Mouse (Mus musculus): ENCODE results near the gene Epor. TPM values are rescaled to one million over a fixed set of nuclear protein-coding genes. Genes with fewer than 3 reads are reported as not detected.

Epor gene
- polyA plus RNA-seq, 1 experiment from 2014 or later, result 2.1 TPM

DNA sequence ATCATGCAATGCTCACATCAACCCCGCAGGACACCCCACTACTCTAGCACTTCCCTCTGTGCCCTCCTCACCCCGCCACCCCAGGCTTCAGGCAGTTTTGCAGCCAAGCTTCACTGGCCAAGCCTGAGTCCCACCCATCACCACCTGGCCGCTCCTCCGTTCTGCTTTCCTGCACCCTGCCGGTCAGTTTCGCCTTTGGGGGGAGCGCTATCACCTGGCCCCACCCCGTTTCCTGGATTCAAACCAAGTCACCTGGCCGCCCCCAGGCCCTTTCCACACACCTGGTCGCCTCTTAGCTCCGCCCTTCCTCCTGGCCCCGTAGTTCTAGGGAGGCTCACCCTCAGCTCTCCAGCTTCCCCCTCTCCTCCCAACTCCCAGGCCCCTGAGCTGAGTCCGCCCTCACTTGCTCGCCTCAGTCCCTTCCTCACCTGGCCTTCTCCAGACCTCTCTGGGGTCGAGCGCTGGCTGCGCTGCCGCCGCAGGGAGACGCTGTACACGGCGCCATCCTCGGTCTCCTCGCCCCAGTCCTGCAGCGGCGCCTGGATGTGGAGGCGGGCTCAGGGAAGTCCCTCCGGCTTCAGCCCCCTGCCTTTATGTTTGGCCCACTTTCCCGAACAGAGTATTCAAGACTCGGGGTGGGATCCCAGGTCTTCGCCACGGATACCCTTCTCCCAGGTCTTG, 25.3 kb upstream of the Epor start:
- ATAC-seq (ENCODE audit: low read depth), result 0 out of 2 replicates have a peak, but pooled peaks have one; percentile 20
- H3K9me3 ChIP-seq, result no peaks in the 10 kb centered on the region
- H3K4me2 ChIP-seq, result peak overlapping the region; percentile 64
- H3K27me3 ChIP-seq, result peaks cover 68% of the 10 kb centered on the region
- H3K4me3 ChIP-seq, result peak overlapping the region; percentile 32
- H3K9ac ChIP-seq, result peak overlapping the region; percentile 60
- H3K36me3 ChIP-seq, result no peaks in the 10 kb centered on the region
- H3K27ac ChIP-seq (replicated peaks), result no peak overlapping the region
- WGBS, result under 1% methylated on average over 32 of the region's 32 CpGs
- H3K4me1 ChIP-seq (replicated peaks), result peaks cover 28% of the 10 kb centered on the region

DNA sequence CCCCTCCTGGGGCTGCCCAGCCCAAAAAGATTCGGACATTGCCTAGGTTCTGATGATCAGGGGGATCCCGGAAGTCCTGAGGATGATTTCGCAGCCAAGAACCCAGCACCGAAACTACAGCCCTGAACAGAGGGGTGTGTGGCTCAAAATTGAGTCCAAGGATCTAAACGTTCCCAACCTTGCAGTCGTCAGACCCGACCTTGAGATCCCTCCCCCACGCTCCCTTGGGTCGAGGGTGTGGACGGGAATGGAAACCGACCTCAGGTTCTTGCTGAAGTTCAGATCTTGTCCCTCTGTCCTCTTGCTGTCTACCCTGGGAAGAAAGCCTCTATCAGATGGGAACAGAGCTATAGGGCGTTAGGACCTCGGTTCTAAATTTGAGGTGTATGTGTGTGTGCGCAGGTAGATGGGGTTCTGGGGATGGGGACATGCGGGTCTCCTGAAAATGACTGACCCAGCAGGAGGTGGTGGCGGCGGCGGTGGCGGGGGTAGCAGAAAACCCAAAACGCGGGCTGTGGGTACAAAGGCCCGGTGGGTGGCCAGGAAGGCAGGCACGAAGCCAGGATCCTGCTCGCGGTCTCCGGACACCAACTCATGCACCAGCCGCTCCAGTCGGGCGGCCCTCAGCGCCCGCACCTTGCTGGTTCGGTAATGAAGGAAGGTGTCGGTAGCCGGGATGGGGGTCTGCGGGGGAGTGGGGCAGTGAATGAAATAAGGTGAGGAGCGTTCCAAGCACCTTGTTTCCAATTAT, 24.5 kb upstream of the Epor start:
- no peak for ATAC-seq (ENCODE audit: low read depth)

DNA sequence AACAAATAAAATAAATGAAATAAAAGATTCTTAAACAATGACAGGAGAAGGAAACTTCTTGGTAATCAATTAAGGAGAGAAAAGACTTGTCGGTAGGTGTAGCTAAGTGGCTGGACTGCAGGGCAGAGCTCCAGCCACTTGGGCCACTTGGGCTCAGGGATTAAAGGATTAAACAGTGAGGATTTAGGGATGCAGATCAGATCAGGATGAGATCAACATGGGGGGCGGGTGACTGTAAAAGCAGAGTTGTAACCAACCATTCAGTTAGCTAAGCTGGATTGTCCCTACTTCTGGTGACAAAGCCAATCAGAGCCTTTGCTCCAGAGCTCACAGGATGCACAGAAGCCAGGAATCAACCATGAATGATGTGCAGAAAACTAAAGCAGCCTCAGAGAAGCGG, 20.6 kb upstream of the Epor start:
- Histone ChIP-seq H3K9me3 (no peaks in the 10 kb centered on the region), H3K27ac (replicated peaks) (no peak overlapping the region), H3K4me3 (no peak overlapping the region), H3K36me3 (no peaks in the 10 kb centered on the region), H3K4me1 (replicated peaks) (peaks cover 12% of the 10 kb centered on the region), H3K27me3 (peaks cover 29% of the 10 kb centered on the region), H3K4me2 (no peak overlapping the region), H3K9ac (no peak overlapping the region)
- no peak for ATAC-seq (ENCODE audit: low read depth)
- 22% methylated on average over 3 of the region's 3 CpGs for WGBS

More for the DNA sequence above, 24.5 kb upstream of the Epor start:
- H3K4me2 ChIP-seq, result peak overlapping the region; percentile 64
- peaks cover 28% of the 10 kb centered on the region for H3K4me1 ChIP-seq (replicated peaks)
- H3K27me3 ChIP-seq, result peaks cover 68% of the 10 kb centered on the region
- WGBS, result 9% methylated on average over 36 of the region's 36 CpGs
- H3K36me3 ChIP-seq, result no peaks in the 10 kb centered on the region
- no peaks in the 10 kb centered on the region for H3K9me3 ChIP-seq
- peak overlapping the region; percentile 60; the same call in 1 of the 2 replicates for H3K9ac ChIP-seq
- no peak overlapping the region for H3K27ac ChIP-seq (replicated peaks)
- H3K4me3 ChIP-seq, result peak overlapping the region; percentile 32

DNA sequence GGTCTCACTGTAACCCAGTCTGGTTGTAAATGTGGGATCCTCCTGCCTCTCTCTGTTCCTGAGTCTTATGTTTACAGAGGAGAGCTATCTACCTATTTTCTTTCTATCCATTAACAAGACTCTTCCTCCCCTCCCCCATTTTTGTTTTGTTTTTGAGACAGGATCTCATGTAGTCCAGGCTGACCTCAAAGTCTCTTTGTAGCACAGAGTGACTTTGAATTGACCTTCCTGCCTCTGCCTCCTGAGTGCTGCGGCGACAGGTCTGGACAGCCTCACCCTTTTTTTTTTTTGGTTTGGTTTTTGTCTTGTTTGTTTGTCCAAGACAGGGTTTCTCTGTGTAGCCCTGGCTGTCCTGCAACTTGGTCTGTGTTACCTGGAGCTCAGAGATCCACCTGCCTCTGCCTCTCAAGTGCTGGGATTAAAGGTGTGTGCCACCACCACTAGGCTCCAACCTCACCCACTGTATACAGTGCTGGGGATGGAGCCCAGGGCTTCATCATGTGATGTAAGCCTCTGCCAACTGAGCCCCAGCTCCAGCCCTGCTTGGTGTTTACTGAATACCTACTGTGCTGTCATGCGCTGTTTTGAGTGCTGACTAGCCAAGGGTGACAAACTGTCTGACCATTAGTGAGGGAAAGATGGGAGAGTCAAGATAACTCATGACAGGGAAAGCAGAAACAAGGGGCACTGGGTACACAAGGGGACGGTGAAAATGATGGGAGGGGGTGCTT, 15.3 kb upstream of the Epor start:
- Histone ChIP-seq H3K9me3 (no peaks in the 10 kb centered on the region), H3K27ac (replicated peaks) (no peak overlapping the region), H3K36me3 (no peaks in the 10 kb centered on the region), H3K9ac (no peak overlapping the region), H3K4me2 (no peak overlapping the region), H3K4me1 (replicated peaks) (no peaks in the 10 kb centered on the region), H3K27me3 (no peaks in the 10 kb centered on the region), H3K4me3 (no peak overlapping the region)
- ATAC-seq (ENCODE audit: low read depth), result no peak
- 88% methylated on average over 4 of the region's 4 CpGs for WGBS

DNA sequence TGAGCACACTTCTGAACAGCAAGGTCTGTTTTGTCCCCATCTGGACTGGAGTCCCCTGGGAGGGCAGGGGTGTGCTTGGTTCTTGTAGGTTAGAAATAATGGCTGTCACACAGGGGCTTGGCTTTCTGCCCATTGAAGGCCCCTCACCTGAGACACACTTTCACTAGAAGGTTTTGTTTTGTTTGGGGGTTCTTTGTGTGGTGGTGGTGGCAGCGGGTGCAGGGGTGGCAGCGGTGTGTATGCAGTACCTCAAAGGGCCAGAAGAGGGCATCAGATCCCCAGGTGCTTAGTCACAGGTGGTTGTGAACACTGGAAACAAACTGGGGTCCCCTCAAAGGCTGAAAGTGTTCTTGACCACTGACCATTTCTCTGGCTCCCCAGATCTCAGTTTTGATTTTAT, 14.7 kb upstream of the Epor start:
- Histone ChIP-seq H3K27me3 (no peaks in the 10 kb centered on the region), H3K4me1 (replicated peaks) (no peaks in the 10 kb centered on the region), H3K9ac (no peak overlapping the region), H3K36me3 (no peaks in the 10 kb centered on the region), H3K4me2 (no peak overlapping the region), H3K27ac (replicated peaks) (no peak overlapping the region), H3K9me3 (no peaks in the 10 kb centered on the region), H3K4me3 (no peak overlapping the region)
- 22% methylated on average over 2 of the region's 2 CpGs for WGBS
- ATAC-seq (ENCODE audit: low read depth), result no peak

DNA sequence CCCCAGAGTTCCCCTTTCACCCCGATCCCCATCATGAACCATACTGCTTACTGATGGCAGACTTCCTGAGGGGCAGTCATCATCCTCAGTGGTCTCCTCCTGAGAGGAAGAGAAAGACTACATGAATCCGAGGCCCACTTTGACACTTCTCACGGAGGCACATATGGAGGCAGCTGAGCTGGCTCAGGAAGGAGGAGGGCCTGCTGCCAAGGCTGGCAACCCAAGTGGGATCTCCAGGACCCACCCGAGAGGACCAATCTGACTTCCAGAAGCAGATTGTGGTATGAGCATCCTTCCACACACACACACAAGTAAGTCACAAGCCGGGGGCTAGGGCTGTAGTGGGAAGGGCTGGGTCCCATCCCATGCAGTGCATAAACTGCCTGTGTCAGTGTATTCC, 14.0 kb upstream of the Epor start:
- Histone ChIP-seq H3K27ac (replicated peaks) (no peak overlapping the region), H3K9ac (no peak overlapping the region), H3K36me3 (no peaks in the 10 kb centered on the region), H3K4me1 (replicated peaks) (no peaks in the 10 kb centered on the region), H3K27me3 (no peaks in the 10 kb centered on the region), H3K4me2 (no peak overlapping the region), H3K9me3 (no peaks in the 10 kb centered on the region), H3K4me3 (no peak overlapping the region)
- ATAC-seq (ENCODE audit: low read depth), result no peak
- 79% methylated on average over 5 of the region's 5 CpGs for WGBS

DNA sequence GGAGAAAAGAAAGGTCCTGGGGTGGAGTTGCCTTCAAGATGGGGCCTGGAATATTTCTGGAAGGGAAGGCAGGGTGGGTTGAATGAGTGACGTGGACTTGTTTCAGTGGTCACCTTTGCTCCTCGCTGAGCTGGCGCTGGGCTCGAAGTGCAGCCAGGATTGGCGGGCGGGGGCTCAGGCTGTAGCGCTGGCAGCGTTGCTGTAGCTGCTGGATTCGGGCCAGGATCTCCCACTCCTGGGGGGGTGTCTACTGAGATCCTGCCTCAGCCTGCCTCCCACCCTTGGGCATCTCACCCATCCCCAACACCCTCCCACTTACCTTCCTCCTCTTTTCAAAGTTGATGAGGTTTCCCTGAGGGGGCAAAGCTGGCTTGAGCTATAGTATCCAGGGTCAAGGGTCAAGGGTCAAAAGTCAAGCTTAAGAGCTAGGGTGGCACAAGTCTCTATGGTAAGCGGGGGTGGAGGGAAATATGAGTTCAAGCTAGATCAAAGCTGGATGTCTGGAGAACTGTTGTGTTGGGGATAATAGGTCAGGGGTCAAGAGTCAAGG, 13.4 kb upstream of the Epor start:
- Histone ChIP-seq H3K4me3 (no peak overlapping the region), H3K27me3 (no peaks in the 10 kb centered on the region), H3K27ac (replicated peaks) (no peak overlapping the region), H3K4me1 (replicated peaks) (no peaks in the 10 kb centered on the region), H3K9ac (no peak overlapping the region), H3K4me2 (no peak overlapping the region), H3K9me3 (no peaks in the 10 kb centered on the region), H3K36me3 (no peaks in the 10 kb centered on the region)
- ATAC-seq (ENCODE audit: low read depth), result no peak
- WGBS, result 90% methylated on average over 10 of the region's 10 CpGs

DNA sequence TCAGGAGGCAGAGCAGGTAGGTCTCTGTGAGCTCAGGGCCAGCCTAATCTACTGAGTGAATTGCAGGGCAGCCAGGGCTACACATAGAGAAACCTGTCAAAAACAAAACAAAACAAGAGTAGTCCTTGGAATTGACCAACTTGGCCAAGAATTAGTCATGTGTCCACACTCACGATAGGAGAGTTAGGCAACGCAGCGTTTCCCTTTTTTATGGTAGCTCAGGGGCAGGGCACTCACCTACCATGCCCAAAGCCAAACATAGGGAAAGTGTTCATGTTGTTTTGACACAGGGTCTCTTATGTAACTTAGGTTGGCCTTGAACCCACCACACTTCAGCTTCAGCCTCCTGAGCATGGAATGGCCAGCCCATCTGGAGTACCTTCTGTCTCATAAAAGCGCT, 6.0 kb upstream of the Epor start:
- Histone ChIP-seq H3K27ac (replicated peaks) (no peak overlapping the region), H3K9me3 (no peaks in the 10 kb centered on the region), H3K27me3 (peaks cover 4% of the 10 kb centered on the region), H3K9ac (no peak overlapping the region), H3K36me3 (no peaks in the 10 kb centered on the region), H3K4me1 (replicated peaks) (no peaks in the 10 kb centered on the region), H3K4me3 (no peak overlapping the region), H3K4me2 (no peak overlapping the region)
- 92% methylated on average over 4 of the region's 4 CpGs for WGBS
- no peak for ATAC-seq (ENCODE audit: low read depth)

DNA sequence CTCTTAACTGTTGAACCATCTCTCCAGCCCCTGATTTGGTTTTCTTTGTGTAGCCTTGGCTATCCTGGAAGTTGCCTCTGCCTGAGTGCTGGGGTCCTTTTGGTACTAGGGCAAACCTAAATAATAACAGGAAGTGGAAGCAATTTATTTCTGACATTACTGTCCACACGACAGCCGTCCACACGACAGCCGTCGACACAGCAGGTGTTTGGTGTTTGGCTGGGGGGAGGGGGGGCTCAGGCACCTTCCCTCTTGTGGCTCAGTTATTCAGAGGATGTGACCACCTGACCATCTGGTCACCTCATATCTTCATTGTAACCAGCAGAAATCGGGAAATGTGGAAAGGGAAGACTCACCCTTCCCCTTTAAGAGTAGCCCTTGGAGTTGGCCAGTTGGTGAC, 5.6 kb upstream of the Epor start:
- WGBS, result 72% methylated on average over 6 of the region's 6 CpGs

DNA sequence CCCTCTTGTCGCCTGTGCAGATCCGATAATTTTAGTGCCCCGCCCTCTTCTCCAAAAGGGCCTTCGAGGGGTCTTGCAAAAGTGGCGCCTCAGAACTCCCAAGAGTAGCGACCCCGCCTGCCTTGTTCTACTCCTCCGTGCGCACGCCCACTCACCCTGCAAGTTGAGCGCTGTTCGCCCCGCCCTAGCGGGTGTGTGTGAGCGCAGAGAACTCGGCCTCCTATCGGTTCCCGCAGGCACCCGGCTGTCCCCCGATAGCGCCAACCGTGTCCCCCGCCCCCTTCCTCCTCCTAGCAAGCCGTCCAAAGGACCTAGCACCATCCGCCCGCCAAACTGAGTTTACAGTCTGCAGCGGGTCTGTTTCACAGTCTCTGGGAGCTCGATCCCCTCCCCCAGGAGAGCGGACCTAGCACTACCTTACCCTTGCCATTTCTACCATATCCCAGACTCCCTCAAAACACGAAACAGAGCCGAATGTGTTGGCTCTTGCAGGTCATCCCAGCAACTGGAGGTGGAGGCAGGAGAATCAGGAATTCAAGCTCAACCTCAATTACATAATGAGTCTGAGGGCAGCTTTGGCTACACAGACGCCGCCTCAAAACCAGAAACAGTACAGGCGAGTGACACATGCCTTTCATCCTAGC, 768 bp downstream of the Epor start:
- ATAC-seq (ENCODE audit: low read depth), result peak; percentile 41
- Histone ChIP-seq H3K36me3 (no peaks in the 10 kb centered on the region), H3K4me3 (peak overlapping the region; percentile 35), H3K27me3 (peaks cover 56% of the 10 kb centered on the region), H3K27ac (replicated peaks) (no peak overlapping the region), H3K4me2 (peak overlapping the region; percentile 61), H3K9me3 (no peaks in the 10 kb centered on the region), H3K4me1 (replicated peaks) (peaks cover 33% of the 10 kb centered on the region), H3K9ac (peak overlapping the region; percentile 59)
- 3% methylated on average over 34 of the region's 34 CpGs for WGBS

More for the DNA sequence above, 5.6 kb upstream of the Epor start:
- Histone ChIP-seq H3K36me3 (no peaks in the 10 kb centered on the region), H3K4me1 (replicated peaks) (no peaks in the 10 kb centered on the region; the same call in 1 of the 2 replicates), H3K27me3 (peaks cover 8% of the 10 kb centered on the region), H3K4me3 (no peak overlapping the region), H3K9ac (no peak overlapping the region), H3K27ac (replicated peaks) (no peak overlapping the region), H3K9me3 (no peaks in the 10 kb centered on the region), H3K4me2 (no peak overlapping the region)
- ATAC-seq (ENCODE audit: low read depth), result no peak

DNA sequence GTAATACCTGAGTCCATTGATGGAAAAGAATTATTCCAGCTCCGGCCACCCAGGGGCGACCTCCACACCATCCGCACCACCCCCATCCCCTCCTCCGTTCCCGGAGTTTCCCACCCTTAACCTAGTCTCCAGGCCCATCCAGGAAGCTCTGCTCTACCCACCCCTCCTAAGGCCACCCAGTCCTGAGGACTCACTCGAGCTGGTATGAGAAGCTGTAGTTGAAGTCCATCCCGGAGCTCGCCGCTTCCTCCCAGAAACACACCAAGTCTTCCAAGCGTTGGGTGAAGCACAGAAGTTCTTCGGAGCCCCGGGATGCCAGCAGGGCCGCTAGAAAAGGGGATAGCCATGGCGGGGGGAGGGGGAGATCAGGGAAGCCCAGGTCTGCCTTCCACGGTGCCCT, 1.3 kb downstream of the Epor start:
- Histone ChIP-seq H3K4me1 (replicated peaks) (peaks cover 33% of the 10 kb centered on the region), H3K4me3 (peak overlapping the region; percentile 35), H3K27me3 (peaks cover 56% of the 10 kb centered on the region), H3K4me2 (peak overlapping the region; percentile 61), H3K27ac (replicated peaks) (no peak overlapping the region), H3K9me3 (no peaks in the 10 kb centered on the region), H3K9ac (peak overlapping the region; percentile 59), H3K36me3 (no peaks in the 10 kb centered on the region)
- no peak for ATAC-seq (ENCODE audit: low read depth)
- under 1% methylated on average over 15 of the region's 15 CpGs for WGBS

Measured in neural tube, embryonic 13.5 days (tissue).